11 mouse cellular contexts compared by ENCODE assay signal in the genomic region with DNA sequence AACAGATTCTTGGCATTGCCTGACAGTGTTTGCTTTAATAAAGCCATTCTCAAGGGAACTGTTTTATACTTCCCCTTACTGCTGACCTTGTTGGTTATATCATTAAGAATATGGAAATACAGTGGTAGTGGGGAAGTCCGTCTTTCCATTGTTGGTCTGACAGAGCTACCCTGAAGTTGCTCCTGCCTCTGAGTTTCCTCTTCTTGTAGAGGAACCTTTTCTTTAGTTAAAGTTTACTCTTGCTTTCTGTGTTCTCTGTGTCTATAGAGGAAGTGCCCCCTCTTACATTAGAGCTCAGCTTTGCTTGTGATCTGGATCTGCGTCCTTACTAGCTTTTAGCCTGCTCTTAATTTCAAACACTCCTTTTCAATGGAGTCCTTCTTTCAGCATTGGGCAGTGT. TPM values are rescaled to one million over a fixed set of nuclear protein-coding genes. Genes with fewer than 3 reads are reported as not detected.
DNase-seq lines count a peak whose midpoint lies in the region; TF ChIP-seq lines count a peak whose summit lies in the region.
"Had no signal": no experiment of that assay in that cellular context is flagged by ENCODE, and none has a peak within 500 bp of the region (broad histone marks: within the 10 kb centered on the region; RNA-seq: fewer than 3 reads in every experiment).

No protein-coding gene starts in this region.

- DNase-seq in left cerebral cortex, adult 2 months (ENCODE audit: extremely low spot score in 1 of 2, low spot score in 2 of 2) = no peak
- no peak for DNase-seq in left cerebral cortex, adult 18-20 months (ENCODE audit: low spot score in 2 of 2)
- peak; percentile 89 for DNase-seq in CH12.LX (ENCODE audit: extremely low read depth)
- peak; percentile 25 to 43 for DNase-seq in monocyte, adult 2 months (ENCODE audit: low read depth in 1 of 2, low spot score in 2 of 2)
- DNase-seq in T-cell, adult 2 months (ENCODE audit: low spot score) = no peak
- no peak for DNase-seq in urinary bladder, postnatal 36 days (ENCODE audit: low spot score in 2 of 2)
- DNase-seq: liver, embryonic 13.5 days had no signal

- H3K27me3 ChIP-seq in CH12.LX (replicated peaks) = no peaks in the 10 kb centered on the region
- H3K27me3 ChIP-seq: hindbrain, embryonic 12.5 days; liver, embryonic 13.5 days; neural tube, embryonic 12.5 days had no signal

- no peaks in the 10 kb centered on the region for H3K79me2 ChIP-seq in CH12.LX (replicated peaks; ENCODE audit: control insufficient read depth, extremely low read depth, insufficient read depth, poor library complexity, severe bottlenecking)

- H3K27ac ChIP-seq in left cerebral cortex, adult 2 months = peak overlapping the region; percentile 28; the same call in 1 of the 2 replicates
- H3K27ac ChIP-seq in CH12.LX (ENCODE audit: insufficient read depth, low read depth) = peak overlapping the region; percentile 96
- H3K27ac ChIP-seq in bone marrow macrophage, adult 2 months (ENCODE audit: insufficient read depth, low read depth, low read length) = peak overlapping the region; percentile 98
- H3K27ac ChIP-seq: hindbrain, embryonic 12.5 days; liver, embryonic 13.5 days; midbrain, embryonic 10.5 days; neural tube, embryonic 12.5 days had no signal

- peaks cover 2% of the 10 kb centered on the region for H3K9me3 ChIP-seq in CH12.LX (replicated peaks; ENCODE audit: low read length)
- H3K9me3 ChIP-seq: hindbrain, embryonic 12.5 days; liver, embryonic 13.5 days; midbrain, embryonic 10.5 days; neural tube, embryonic 12.5 days had no signal

- no peak; the same call in 1 of the 2 replicates for TF ChIP-seq RAD21 in CH12.LX (IDR thresholded peaks at IDR 0.05; ENCODE audit: low read depth, low read length)

- intact Hi-C loops in left cerebral cortex, adult 2 months (cut with DNase I) = no loop called here

- peaks cover 21 to 62% of the 10 kb centered on the region in 2 experiments for H3K4me1 ChIP-seq in CH12.LX (ENCODE audit: control insufficient read depth in 1 of 2, insufficient read depth in 2 of 2)
- H3K4me1 ChIP-seq in bone marrow macrophage, adult 2 months (ENCODE audit: control insufficient read depth, insufficient read depth, low read length) = peaks cover 45% of the 10 kb centered on the region
- H3K4me1 ChIP-seq: hindbrain, embryonic 12.5 days; liver, embryonic 13.5 days; midbrain, embryonic 10.5 days; neural tube, embryonic 12.5 days had no signal

- H3K36me3 ChIP-seq in CH12.LX (replicated peaks in 1 of 2; ENCODE audit: control insufficient read depth in 1 of 2, insufficient read depth in 1 of 2, low read length in 1 of 2) = no peaks in the 10 kb centered on the region
- H3K36me3 ChIP-seq: hindbrain, embryonic 12.5 days; liver, embryonic 13.5 days; midbrain, embryonic 10.5 days; neural tube, embryonic 12.5 days had no signal

- peak overlapping the region; percentile 94 for H3K4me2 ChIP-seq in CH12.LX (ENCODE audit: insufficient read depth, low read depth, poor library complexity, severe bottlenecking)
- H3K4me2 ChIP-seq: hindbrain, embryonic 12.5 days; liver, embryonic 13.5 days; neural tube, embryonic 12.5 days had no signal

- peak; percentile 89 for TF ChIP-seq EP300 in CH12.LX (IDR thresholded peaks at IDR 0.05; ENCODE audit: low read length)

- in situ Hi-C loops in CH12.LX (cut with MboI; ENCODE audit: low pct_ligation_motif_present, low pct_unique_long_range_greater_than_20kb, low sequenced_read_pairs) = loop anchor here (5.0 kb wide), 1 partner anchor 37 kb away; no protein-coding TSS in a partner anchor

- H3K4me3 ChIP-seq in left cerebral cortex, adult 2 months = no peak overlapping the region
- no peak overlapping the region for H3K4me3 ChIP-seq in CH12.LX (replicated peaks in 1 of 3; ENCODE audit: low read depth in 2 of 3, low read length in 2 of 3, poor library complexity in 1 of 3)
- no peak overlapping the region for H3K4me3 ChIP-seq in bone marrow macrophage, adult 2 months (ENCODE audit: insufficient read depth, low read length)
- H3K4me3 ChIP-seq: hindbrain, embryonic 12.5 days; liver, embryonic 13.5 days; midbrain, embryonic 10.5 days; neural tube, embryonic 12.5 days had no signal

- H3K9ac ChIP-seq in CH12.LX (ENCODE audit: insufficient read depth, low read depth) = peak overlapping the region; percentile 46
- H3K9ac ChIP-seq: hindbrain, embryonic 12.5 days; liver, embryonic 13.5 days; neural tube, embryonic 12.5 days had no signal

- dilution Hi-C loops in CH12.LX (cut with MboI; ENCODE audit: extremely low pct_ligation_motif_present, extremely low pct_unique_long_range_greater_than_20kb, low sequenced_read_pairs) = no loop called here

- peak; percentile 46; the same call in 1 of the 2 replicates for TF ChIP-seq POLR2A in CH12.LX (IDR thresholded peaks at IDR 0.05; ENCODE audit: low read depth, low read length)
- no peak for TF ChIP-seq POLR2A in bone marrow macrophage, adult 2 months (IDR thresholded peaks at IDR 0.05; ENCODE audit: borderline replicate concordance, low read depth, low read length)

- TF ChIP-seq CTCF in left cerebral cortex, adult 2 months (IDR thresholded peaks at IDR 0.05) = no peak
- TF ChIP-seq CTCF in CH12.LX (conservative IDR thresholded peaks at IDR 0.05 in 1 of 2, IDR thresholded peaks at IDR 0.05 in 1 of 2; ENCODE audit: low read depth in 2 of 2, low read length in 2 of 2) = no peak
- TF ChIP-seq CTCF in bone marrow macrophage, adult 2 months (IDR thresholded peaks at IDR 0.05; ENCODE audit: low read depth, low read length) = no peak

TF ChIP-seq in CH12.LX, 34 proteins besides CTCF, POLR2A, EP300 and RAD21:
- TF ChIP-seq GABPA (IDR thresholded peaks at IDR 0.05; ENCODE audit: insufficient replicate concordance, low read depth, low read length) (no peak), ZKSCAN1 (IDR thresholded peaks at IDR 0.05; ENCODE audit: borderline replicate concordance, low read depth, low read length) (no peak), SMC3 (IDR thresholded peaks at IDR 0.05; ENCODE audit: low read depth, low read length) (peak; percentile 1; the same call in 1 of the 2 replicates), ELF1 (IDR thresholded peaks at IDR 0.05; ENCODE audit: low read depth, low read length) (peak; percentile 69), MAZ (IDR thresholded peaks at IDR 0.05; ENCODE audit: low read depth, low read length) (peak; percentile 48; the same call in 1 of the 2 replicates), ZNF384 (IDR thresholded peaks at IDR 0.05; ENCODE audit: low read depth, low read length) (no peak), NELFE (IDR thresholded peaks at IDR 0.05; ENCODE audit: low read depth, low read length) (no peak), USF2 (conservative IDR thresholded peaks at IDR 0.05; ENCODE audit: low read depth, low read length) (no peak), ZMIZ1 (IDR thresholded peaks at IDR 0.05; ENCODE audit: low read depth, low read length) (0 out of 2 replicates have a peak, but pooled peaks have one; percentile 1), TCF12 (IDR thresholded peaks at IDR 0.05; ENCODE audit: low read depth, low read length) (peak; percentile 72), ETS1 (conservative IDR thresholded peaks at IDR 0.05; ENCODE audit: low read depth, low read length) (peak; percentile 88), USF1 (IDR thresholded peaks at IDR 0.05; ENCODE audit: low read depth, low read length) (no peak), UBTF (IDR thresholded peaks at IDR 0.05; ENCODE audit: low read depth, low read length) (no peak), TBP (conservative IDR thresholded peaks at IDR 0.05; ENCODE audit: low read depth, low read length) (peak; percentile 91), E2F4 (IDR thresholded peaks at IDR 0.05; ENCODE audit: insufficient replicate concordance, low read depth, low read length) (no peak), KAT2A (IDR thresholded peaks at IDR 0.05; ENCODE audit: insufficient replicate concordance, low read length) (no peak), ZC3H11A (IDR thresholded peaks at IDR 0.05; ENCODE audit: low read depth, low read length) (no peak), JUND (conservative IDR thresholded peaks at IDR 0.05; ENCODE audit: low read depth, low read length) (no peak), NRF1 (IDR thresholded peaks at IDR 0.05; ENCODE audit: low read depth, low read length) (no peak), MXI1 (IDR thresholded peaks at IDR 0.05; ENCODE audit: low read depth, low read length) (no peak), JUN (IDR thresholded peaks at IDR 0.05; ENCODE audit: insufficient read depth, low read depth, low read length) (no peak; the same call in 1 of the 2 replicates), MYC (IDR thresholded peaks at IDR 0.05; ENCODE audit: low read depth, low read length) (no peak), PAX5 (IDR thresholded peaks at IDR 0.05; ENCODE audit: low read length) (no peak), MEF2A (IDR thresholded peaks at IDR 0.05; ENCODE audit: borderline replicate concordance, low read depth, low read length) (peak; percentile 78; the same call in 1 of the 2 replicates), CHD2 (IDR thresholded peaks at IDR 0.05; ENCODE audit: low read length) (no peak), BHLHE40 (IDR thresholded peaks at IDR 0.05; ENCODE audit: low read depth, low read length) (peak; percentile 53; the same call in 1 of the 2 replicates), HCFC1 (IDR thresholded peaks at IDR 0.05; ENCODE audit: low read depth, low read length) (no peak), MAFK (IDR thresholded peaks at IDR 0.05; ENCODE audit: insufficient replicate concordance, low read length) (peak; percentile 74), RCOR1 (conservative IDR thresholded peaks at IDR 0.05; ENCODE audit: low read depth, low read length) (no peak), MAX (IDR thresholded peaks at IDR 0.05; ENCODE audit: low read length) (no peak), CHD1 (IDR thresholded peaks at IDR 0.05; ENCODE audit: low read depth, low read length) (no peak), POLR2AphosphoS2 (IDR thresholded peaks at IDR 0.05; ENCODE audit: low read depth, low read length) (no peak), IRF4 (IDR thresholded peaks at IDR 0.05; ENCODE audit: low read depth, low read length) (peak; percentile 82; the same call in 1 of the 2 replicates), SIN3A (IDR thresholded peaks at IDR 0.05; ENCODE audit: low read length) (0 out of 2 replicates have a peak, but pooled peaks have one; percentile 9)
TF ChIP-seq in CH12.LX: peak in this region for 12.

RNA-seq across cellular contexts. Expression of gene Man1a, which starts 42.9 kb away (rescaled TPM):
- 10 to 100 TPM; 24.8 to 27.3 TPM for total RNA-seq in left cerebral cortex, adult 2 months (2021)
- total RNA-seq in left cerebral cortex, adult 18-20 months (2021) = 10 to 100 TPM; 20.8 to 23.8 TPM
- total RNA-seq in CH12.LX (2012; rRNA removed) (187 and 191 TPM in 2 replicates), CH12.LX (2014; rRNA removed) (211 and 215 TPM in 2 replicates)
- 104 and 112 TPM in 2 replicates for polyA plus RNA-seq in CH12.LX (2012; ENCODE audit: insufficient read length, low read depth)
- 119 and 127 TPM in 2 replicates for polyA plus RNA-seq in bone marrow macrophage, adult 2 months (2012; ENCODE audit: insufficient read depth, insufficient read length, missing spikeins)

Comparison
In these comparisons a context has a peak if more than half of its experiments do, and no peak if none do; other contexts are left out.
1. DNase-seq: peak in CH12.LX (single experiment) and monocyte, adult 2 months (2 of 2); none in left cerebral cortex, adult 2 months (0 of 2), left cerebral cortex, adult 18-20 months (0 of 2), T-cell, adult 2 months (single experiment) and urinary bladder, postnatal 36 days (0 of 2).
2. H3K27ac ChIP-seq: peak in every context shown above with its lines; median percentile 98 in bone marrow macrophage, adult 2 months; 96 in CH12.LX; 28 in left cerebral cortex, adult 2 months.
3. RNA of gene Man1a, which starts 42.9 kb away (total RNA-seq): 187 to 215 TPM in CH12.LX; 24.8 to 27.3 TPM in left cerebral cortex, adult 2 months and 20.8 to 23.8 TPM in left cerebral cortex, adult 18-20 months; every median in the first group is over 4 times any median in the second.